Mouse (Mus musculus): Measurements from ENCODE around the gene Dhdds.

The Dhdds gene

GRCm38 (mm10) chr4:134000466-134001438, at the start of gene Dhdds:
Gene Dhdds (minus strand): TSS chr4:134000918.
- in situ Hi-C loops (cut with MboI), result no loop called here

GRCm38 (mm10) chr4:134047648-134048047, 46.9 kb upstream of the Dhdds start:
- in situ Hi-C loops (cut with MboI), result no loop called here

- in situ Hi-C loops (cut with MboI), result no loop called here
Measured at GRCm38 (mm10) chr4:134043041-134043440, 42.3 kb upstream of the Dhdds start.

GRCm38 (mm10) chr4:134041317-134042123, 40.8 kb upstream of the Dhdds start:
- in situ Hi-C loops (cut with MboI), result no loop called here

- in situ Hi-C loops (cut with MboI), result loop anchor here (5.0 kb wide), 2 partner anchors 56 to 96 kb away; no protein-coding TSS in a partner anchor
Measured at GRCm38 (mm10) chr4:134035953-134036352, 35.2 kb upstream of the Dhdds start.

- in situ Hi-C loops (cut with MboI), result no loop called here
Measured at GRCm38 (mm10) chr4:134025802-134026201, 25.1 kb upstream of the Dhdds start.

GRCm38 (mm10) chr4:134020621-134021020, 19.9 kb upstream of the Dhdds start:
- in situ Hi-C loops (cut with MboI), result no loop called here

- in situ Hi-C loops (cut with MboI), result no loop called here
Measured at GRCm38 (mm10) chr4:134019641-134020351, 19.1 kb upstream of the Dhdds start.

- in situ Hi-C loops (cut with MboI), result no loop called here
Measured at GRCm38 (mm10) chr4:134019210-134019609, 18.5 kb upstream of the Dhdds start.

- in situ Hi-C loops (cut with MboI), result no loop called here
Measured at GRCm38 (mm10) chr4:134018779-134019145, 18.0 kb upstream of the Dhdds start, which contains the start of gene Lin28a. Gene Lin28a (minus strand): TSS chr4:134018841.

- in situ Hi-C loops (cut with MboI), result no loop called here
Measured at GRCm38 (mm10) chr4:134018038-134018778, 17.5 kb upstream of the Dhdds start.

GRCm38 (mm10) chr4:134017201-134017865, 16.6 kb upstream of the Dhdds start:
- in situ Hi-C loops (cut with MboI), result no loop called here

- in situ Hi-C loops (cut with MboI), result no loop called here
Measured at GRCm38 (mm10) chr4:134016767-134017166, 16.0 kb upstream of the Dhdds start.

GRCm38 (mm10) chr4:134016208-134016607, 15.5 kb upstream of the Dhdds start:
- in situ Hi-C loops (cut with MboI), result no loop called here

- in situ Hi-C loops (cut with MboI), result no loop called here
Measured at GRCm38 (mm10) chr4:134012858-134013528, 12.3 kb upstream of the Dhdds start.

GRCm38 (mm10) chr4:134011450-134012414, 11.0 kb upstream of the Dhdds start:
- in situ Hi-C loops (cut with MboI), result no loop called here

- in situ Hi-C loops (cut with MboI), result no loop called here
Measured at GRCm38 (mm10) chr4:134009709-134010108, 9.0 kb upstream of the Dhdds start.

- in situ Hi-C loops (cut with MboI), result no loop called here
Measured at GRCm38 (mm10) chr4:134006845-134007244, 6.1 kb upstream of the Dhdds start.
